Mouse (Mus musculus): ENCODE data around the gene Atp2a2. TPM values are rescaled to one million over a fixed set of nuclear protein-coding genes. Genes with fewer than 3 reads are reported as not detected.
"Not testable (repeated sequence)": the region's sequence is repeated elsewhere in the genome, so short reads cannot be mapped to it uniquely, and the experiment has no call there.

Gene Atp2a2
- total and polyA plus RNA-seq, 2 experiments from 2014 or later = 785 to 2,277 TPM

DNA sequence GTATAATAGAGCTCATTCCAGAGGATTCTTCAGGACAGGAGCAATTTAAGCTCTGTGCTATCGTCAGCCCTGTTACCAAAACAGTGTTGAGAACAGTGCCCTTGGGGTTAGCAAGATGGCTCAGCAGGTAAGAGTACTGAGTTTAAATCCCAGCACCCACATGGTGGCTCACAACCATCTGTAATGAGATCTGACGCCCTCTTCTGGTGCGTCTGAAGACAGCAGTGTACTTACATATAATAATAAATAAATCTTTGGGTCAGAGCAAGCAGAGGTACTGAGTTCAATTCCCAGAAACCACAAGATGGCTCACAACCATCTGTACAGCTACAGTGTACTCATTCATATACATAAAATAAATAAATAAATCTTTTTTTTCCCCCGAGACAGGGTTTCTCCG lies 15.8 kb downstream of the Atp2a2 start:
- 63% methylated on average over 5 of the region's 5 CpGs for WGBS
- not testable (repeated sequence) for H3K9me3 ChIP-seq (replicated peaks; ENCODE audit: control insufficient read depth, low read length); ATAC-seq (ENCODE audit: insufficient read depth, low read depth); H3K4me3 ChIP-seq (ENCODE audit: low read depth, low read length); H3K4me2 ChIP-seq (ENCODE audit: low read depth, low read length); H3K27ac ChIP-seq (ENCODE audit: low read depth); DNase-seq (ENCODE audit: low spot score); H3K27me3 ChIP-seq (ENCODE audit: control insufficient read depth, insufficient read depth, low read length); H3K9ac ChIP-seq (replicated peaks; ENCODE audit: low read depth, low read length)
- 0 out of 2 replicates have a peak, but pooled peaks cover 11% of the 10 kb centered on the region for H3K4me1 ChIP-seq (ENCODE audit: control insufficient read depth, insufficient read depth)
- H3K36me3 ChIP-seq (replicated peaks; ENCODE audit: control insufficient read depth, insufficient read depth, low read length) = peaks cover 94% of the 10 kb centered on the region
- peak; percentile 9; the same call in 1 of the 2 replicates for TF ChIP-seq CTCF (IDR thresholded peaks at IDR 0.05; ENCODE audit: low read depth)

- peaks cover 79% of the 10 kb centered on the region for H3K36me3 ChIP-seq (replicated peaks; ENCODE audit: control insufficient read depth, insufficient read depth, low read length)
- TF ChIP-seq EP300 (IDR thresholded peaks at IDR 0.05; ENCODE audit: low read depth) (no peak), CTCF (IDR thresholded peaks at IDR 0.05; ENCODE audit: low read depth) (no peak)
- 47% methylated on average over 6 of the region's 6 CpGs for WGBS
- no peak overlapping the region for H3K4me3 ChIP-seq (ENCODE audit: low read depth, low read length)
- H3K27me3 ChIP-seq (ENCODE audit: control insufficient read depth, insufficient read depth, low read length) = no peaks in the 10 kb centered on the region
- DNase-seq (ENCODE audit: low spot score) (no peak), ATAC-seq (ENCODE audit: insufficient read depth, low read depth) (no peak)
- no peak overlapping the region for H3K9ac ChIP-seq (replicated peaks; ENCODE audit: low read depth, low read length)
- no peak overlapping the region for H3K4me2 ChIP-seq (ENCODE audit: low read depth, low read length)
- 0 out of 2 replicates have a peak, but pooled peaks cover 11% of the 10 kb centered on the region for H3K4me1 ChIP-seq (ENCODE audit: control insufficient read depth, insufficient read depth)
- no peaks in the 10 kb centered on the region for H3K9me3 ChIP-seq (replicated peaks; ENCODE audit: control insufficient read depth, low read length)
- H3K27ac ChIP-seq (ENCODE audit: low read depth) = peak overlapping the region; percentile 56
Observed at GRCm38 (mm10) chr5:122482733-122483391, 19.2 kb downstream of the Atp2a2 start.

GRCm38 (mm10) chr5:122481844-122482243 lies 20.2 kb downstream of the Atp2a2 start:
- no peak overlapping the region for H3K9ac ChIP-seq (replicated peaks; ENCODE audit: low read depth, low read length)

GRCm38 (mm10) chr5:122479131-122479530 lies 22.9 kb downstream of the Atp2a2 start:
- no peak for TF ChIP-seq CTCF (IDR thresholded peaks at IDR 0.05; ENCODE audit: low read depth)
- no peak for TF ChIP-seq EP300 (IDR thresholded peaks at IDR 0.05; ENCODE audit: low read depth)
- Histone ChIP-seq H3K4me3 (ENCODE audit: low read depth, low read length) (no peak overlapping the region), H3K9me3 (replicated peaks; ENCODE audit: control insufficient read depth, low read length) (no peaks in the 10 kb centered on the region), H3K27ac (ENCODE audit: low read depth) (0 out of 2 replicates have a peak overlapping the region, but pooled peaks have one; percentile 3), H3K27me3 (ENCODE audit: control insufficient read depth, insufficient read depth, low read length) (no peaks in the 10 kb centered on the region), H3K9ac (replicated peaks; ENCODE audit: low read depth, low read length) (no peak overlapping the region), H3K4me1 (ENCODE audit: control insufficient read depth, insufficient read depth) (peaks cover 6% of the 10 kb centered on the region), H3K4me2 (ENCODE audit: low read depth, low read length) (no peak overlapping the region), H3K36me3 (replicated peaks; ENCODE audit: control insufficient read depth, insufficient read depth, low read length) (peaks cover 73% of the 10 kb centered on the region)
- no peak for DNase-seq (ENCODE audit: low spot score)
- 60% methylated on average over 2 of the region's 2 CpGs for WGBS
- no peak for ATAC-seq (ENCODE audit: insufficient read depth, low read depth)

More at GRCm38 (mm10) chr5:122481844-122482243, 20.2 kb downstream of the Atp2a2 start:
- 35% methylated on average over 5 of the region's 5 CpGs for WGBS
- H3K9me3 ChIP-seq (replicated peaks; ENCODE audit: control insufficient read depth, low read length) = no peaks in the 10 kb centered on the region
- no peak overlapping the region for H3K4me3 ChIP-seq (ENCODE audit: low read depth, low read length)
- H3K4me2 ChIP-seq (ENCODE audit: low read depth, low read length) = no peak overlapping the region
- peak; percentile 71 for DNase-seq (ENCODE audit: low spot score)
- H3K27ac ChIP-seq (ENCODE audit: low read depth) = peak overlapping the region; percentile 47
- peak; percentile 12; the same call in 1 of the 2 replicates for ATAC-seq (ENCODE audit: insufficient read depth, low read depth)
- TF ChIP-seq CTCF (IDR thresholded peaks at IDR 0.05; ENCODE audit: low read depth) (no peak), EP300 (IDR thresholded peaks at IDR 0.05; ENCODE audit: low read depth) (no peak)
- H3K27me3 ChIP-seq (ENCODE audit: control insufficient read depth, insufficient read depth, low read length) = no peaks in the 10 kb centered on the region
- H3K4me1 ChIP-seq (ENCODE audit: control insufficient read depth, insufficient read depth) = 0 out of 2 replicates have a peak, but pooled peaks cover 11% of the 10 kb centered on the region
- peaks cover 81% of the 10 kb centered on the region for H3K36me3 ChIP-seq (replicated peaks; ENCODE audit: control insufficient read depth, insufficient read depth, low read length)

DNA sequence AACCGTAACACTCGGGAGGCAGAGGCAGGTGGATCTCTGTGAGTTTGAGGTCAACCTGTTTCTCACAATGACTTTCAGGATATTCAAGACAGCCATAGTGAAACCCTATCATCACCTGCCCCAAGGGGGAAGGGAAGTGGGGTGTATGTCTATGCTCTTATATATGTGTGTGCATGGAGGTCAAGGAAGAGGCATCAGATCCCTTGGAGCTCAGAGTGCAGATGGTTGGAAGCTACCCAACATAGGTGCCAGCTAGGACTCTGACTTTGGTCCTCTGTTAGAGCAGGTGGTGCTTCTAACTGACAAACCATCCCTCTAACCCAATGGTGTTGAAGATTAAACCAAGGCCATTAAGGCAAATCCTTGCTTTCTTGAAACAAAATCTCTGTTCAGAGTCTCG lies 24.5 kb downstream of the Atp2a2 start:
- DNase-seq (ENCODE audit: low spot score) (no peak), ATAC-seq (ENCODE audit: insufficient read depth, low read depth) (no peak)
- no peak overlapping the region for H3K4me2 ChIP-seq (ENCODE audit: low read depth, low read length)
- H3K9me3 ChIP-seq (replicated peaks; ENCODE audit: control insufficient read depth, low read length) = no peaks in the 10 kb centered on the region
- H3K27me3 ChIP-seq (ENCODE audit: control insufficient read depth, insufficient read depth, low read length) = no peaks in the 10 kb centered on the region
- peaks cover 6% of the 10 kb centered on the region for H3K4me1 ChIP-seq (ENCODE audit: control insufficient read depth, insufficient read depth)
- WGBS = 77% methylated on average over 3 of the region's 3 CpGs
- no peak overlapping the region for H3K9ac ChIP-seq (replicated peaks; ENCODE audit: low read depth, low read length)
- TF ChIP-seq EP300 (IDR thresholded peaks at IDR 0.05; ENCODE audit: low read depth) = no peak
- TF ChIP-seq CTCF (IDR thresholded peaks at IDR 0.05; ENCODE audit: low read depth) = no peak
- peak overlapping the region; percentile 30; the same call in 1 of the 2 replicates for H3K27ac ChIP-seq (ENCODE audit: low read depth)
- no peak overlapping the region for H3K4me3 ChIP-seq (ENCODE audit: low read depth, low read length)
- peaks cover 73% of the 10 kb centered on the region for H3K36me3 ChIP-seq (replicated peaks; ENCODE audit: control insufficient read depth, insufficient read depth, low read length)

Data from heart, postnatal 0 days (tissue).